8 mouse cellular contexts compared by ENCODE assay signal in the genomic region with DNA sequence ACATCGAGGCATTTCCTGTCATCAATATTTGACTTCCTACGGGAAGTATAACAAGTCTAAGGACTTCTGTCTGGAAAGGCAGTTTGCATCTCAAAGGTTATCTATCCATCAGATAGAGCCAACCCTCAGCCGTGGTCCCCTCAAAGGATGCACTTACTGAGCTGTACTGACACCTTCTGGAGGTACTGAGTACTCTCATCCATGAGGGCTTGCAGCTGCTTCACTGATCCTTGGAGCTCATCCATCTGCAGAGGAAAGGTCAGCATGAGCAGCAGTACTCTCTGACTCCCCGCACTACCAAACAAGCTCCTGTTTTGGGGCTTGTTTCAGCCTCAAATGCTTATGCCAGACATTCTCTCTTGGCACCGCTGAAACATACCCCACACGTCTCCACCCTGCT. TPM values are rescaled to one million over a fixed set of nuclear protein-coding genes. Genes with fewer than 3 reads are reported as not detected.
A peak's percentile ranks its signal among the peaks of the same experiment; 100 is the strongest.
DNase-seq lines count a peak whose midpoint lies in the region; TF ChIP-seq lines count a peak whose summit lies in the region.

No protein-coding gene starts in this region.

- intact Hi-C loops in left cerebral cortex, postnatal 14 days (cut with DNase I) = no loop called here

- no peak overlapping the region for H3K4me3 ChIP-seq in heart, embryonic 10.5 days
- no peak overlapping the region for H3K4me3 ChIP-seq in cerebellum, adult 2 months (replicated peaks; ENCODE audit: insufficient read depth, low read depth, low read length)

- TF ChIP-seq POLR2A in cerebellum, adult 2 months (IDR thresholded peaks at IDR 0.05; ENCODE audit: borderline replicate concordance, insufficient read depth, low read length) = no peak

- H3K36me3 ChIP-seq in heart, embryonic 10.5 days = peaks cover 73% of the 10 kb centered on the region

- H3K4me1 ChIP-seq in heart, embryonic 10.5 days = peaks cover 6% of the 10 kb centered on the region; the same call in 1 of the 2 replicates
- peaks cover 8% of the 10 kb centered on the region; the same call in 1 of the 2 replicates for H3K4me1 ChIP-seq in cerebellum, adult 2 months (ENCODE audit: control insufficient read depth, insufficient read depth, low read length)

- peak; percentile 98 for TF ChIP-seq CTCF in cerebellum, adult 2 months (IDR thresholded peaks at IDR 0.05; ENCODE audit: borderline replicate concordance, insufficient read depth, low read depth, low read length)

- H3K9me3 ChIP-seq in heart, embryonic 10.5 days = no peaks in the 10 kb centered on the region

- peak; percentile 90 for DNase-seq in heart, adult 11 months
- DNase-seq in heart, embryonic 10.5 days (ENCODE audit: low spot score) = no peak
- DNase-seq in right cerebral cortex, adult 2 months (ENCODE audit: low spot score in 2 of 2) = peak; percentile 60 to 62
- no peak for DNase-seq in right cerebral cortex, postnatal 25 days
- peak; percentile 68 to 81 for DNase-seq in cerebellum, adult 2 months
- DNase-seq in left cerebral cortex, postnatal 14 days (ENCODE audit: low spot score in 2 of 2) = peak; percentile 64 to 72
- DNase-seq in testis, postnatal 14 days (ENCODE audit: low spot score) = peak; percentile 41
- no peak for DNase-seq in spleen, adult 12 weeks (ENCODE audit: low spot score)

- 65% methylated on average over 6 of the region's 6 CpGs for WGBS in heart, embryonic 10.5 days
- WGBS in cerebellum, adult 2 months = 42% methylated on average over 6 of the region's 6 CpGs

- no peak overlapping the region for H3K27ac ChIP-seq in heart, embryonic 10.5 days
- no peak overlapping the region for H3K27ac ChIP-seq in cerebellum, adult 2 months (ENCODE audit: insufficient read depth, low read length)

- no peaks in the 10 kb centered on the region for H3K27me3 ChIP-seq in heart, embryonic 10.5 days (ENCODE audit: insufficient read depth, poor library complexity, severe bottlenecking)
- no peaks in the 10 kb centered on the region for H3K27me3 ChIP-seq in cerebellum, adult 2 months (ENCODE audit: control insufficient read depth, insufficient read depth, low read length)

RNA-seq across cellular contexts. Expression of a gene that starts 4.7 kb away (rescaled TPM):
- 42.1 and 46.2 TPM in 2 replicates for polyA plus RNA-seq in heart, embryonic 10.5 days (2016; fragmentation: Nextera tagmentation; extraction: Ambion mirVana)
- 782 and 861 TPM in 2 replicates for polyA plus RNA-seq in cerebellum, adult 2 months (2012; rRNA removed)
- 100 to 1,000 TPM; 569 to 619 TPM for total RNA-seq in left cerebral cortex, postnatal 14 days (2021)

RNA-seq across cellular contexts. Expression of a gene that starts 10.4 kb away (rescaled TPM):
- 43.7 and 44.0 TPM in 2 replicates for polyA plus RNA-seq in heart, embryonic 10.5 days (2016; fragmentation: Nextera tagmentation; extraction: Ambion mirVana)
- polyA plus RNA-seq in cerebellum, adult 2 months (2012; rRNA removed) = 4.6 and 4.8 TPM in 2 replicates
- 1 to 10 TPM; 5.2 to 5.5 TPM for total RNA-seq in left cerebral cortex, postnatal 14 days (2021)

Comparison
In these comparisons a context has a peak if more than half of its experiments do, and no peak if none do; other contexts are left out.
1. DNase-seq: peak in heart, adult 11 months (single experiment), right cerebral cortex, adult 2 months (2 of 2), cerebellum, adult 2 months (2 of 2), left cerebral cortex, postnatal 14 days (2 of 2) and testis, postnatal 14 days (single experiment); none in heart, embryonic 10.5 days (single experiment), right cerebral cortex, postnatal 25 days (single experiment) and spleen, adult 12 weeks (single experiment).
2. RNA of a gene that starts 4.7 kb away (polyA plus RNA-seq): 782 to 861 TPM in cerebellum, adult 2 months; 42.1 to 46.2 TPM in heart, embryonic 10.5 days; every median in the first group is over 10 times any median in the second.